Mouse (Mus musculus): ENCODE data around the gene Kcnk7.
"Not testable (repeated sequence)": the region's sequence is repeated elsewhere in the genome, so short reads cannot be mapped to it uniquely, and the experiment has no call there.

Gene Kcnk7

GRCm38 (mm10) chr19:5704163-5704800 lies at the start of gene Kcnk7:
TSS of gene Kcnk7 (plus strand) at chr19:5704367.
- no peak for DNase-seq (ENCODE audit: low read depth, low spot score)

GRCm38 (mm10) chr19:5654720-5655298 lies 49.4 kb upstream of the Kcnk7 start:
- no peak for DNase-seq (ENCODE audit: low read depth, low spot score)

GRCm38 (mm10) chr19:5660942-5661751 lies 43.0 kb upstream of the Kcnk7 start:
- DNase-seq (ENCODE audit: low read depth, low spot score) = no peak

- no peak for DNase-seq (ENCODE audit: low read depth, low spot score)
These were observed 41.9 kb upstream of the Kcnk7 start for GRCm38 (mm10) chr19:5662310-5662709.

GRCm38 (mm10) chr19:5662981-5663913 lies 40.9 kb upstream of the Kcnk7 start, which contains the start of gene Sipa1:
TSS of gene Sipa1 (minus strand) at chr19:5663707.
- DNase-seq (ENCODE audit: low read depth, low spot score) = peak; percentile 50

- no peak for DNase-seq (ENCODE audit: low read depth, low spot score)
These were observed 39.4 kb upstream of the Kcnk7 start for GRCm38 (mm10) chr19:5664669-5665257.

GRCm38 (mm10) chr19:5665465-5665864 lies 38.7 kb upstream of the Kcnk7 start:
- no peak for DNase-seq (ENCODE audit: low read depth, low spot score)

- no peak for DNase-seq (ENCODE audit: low read depth, low spot score)
These were observed 37.8 kb upstream of the Kcnk7 start for GRCm38 (mm10) chr19:5666386-5666785.

- no peak for DNase-seq (ENCODE audit: low read depth, low spot score)
These were observed 35.8 kb upstream of the Kcnk7 start for GRCm38 (mm10) chr19:5668372-5668771.

GRCm38 (mm10) chr19:5680432-5680831 lies 23.7 kb upstream of the Kcnk7 start:
- no peak for DNase-seq (ENCODE audit: low read depth, low spot score)

GRCm38 (mm10) chr19:5684236-5684635 lies 19.9 kb upstream of the Kcnk7 start:
- DNase-seq (ENCODE audit: low read depth, low spot score) = no peak

- DNase-seq (ENCODE audit: low read depth, low spot score) = no peak
These were observed 19.2 kb upstream of the Kcnk7 start for GRCm38 (mm10) chr19:5684985-5685384.

GRCm38 (mm10) chr19:5685431-5685830 lies 18.7 kb upstream of the Kcnk7 start:
- no peak for DNase-seq (ENCODE audit: low read depth, low spot score)

- no peak for DNase-seq (ENCODE audit: low read depth, low spot score)
These were observed 18.3 kb upstream of the Kcnk7 start for GRCm38 (mm10) chr19:5685861-5686260.

- DNase-seq (ENCODE audit: low read depth, low spot score) = no peak
These were observed 17.7 kb upstream of the Kcnk7 start for GRCm38 (mm10) chr19:5686437-5686836.

- not testable (repeated sequence) for DNase-seq (ENCODE audit: low read depth, low spot score)
These were observed 17.2 kb upstream of the Kcnk7 start for GRCm38 (mm10) chr19:5686954-5687353.

- DNase-seq (ENCODE audit: low read depth, low spot score) = no peak
These were observed 16.4 kb upstream of the Kcnk7 start for GRCm38 (mm10) chr19:5687738-5688137.

- peak; percentile 95 for DNase-seq (ENCODE audit: low read depth, low spot score)
These were observed 15.7 kb upstream of the Kcnk7 start, which contains the start of the genes Map3k11 and Pcnx3 for GRCm38 (mm10) chr19:5688200-5689087. TSS of gene Map3k11 (plus strand) at chr19:5688742. TSS of gene Pcnx3 (minus strand) at chr19:5688908.

- no peak for DNase-seq (ENCODE audit: low read depth, low spot score)
These were observed 15.1 kb upstream of the Kcnk7 start for GRCm38 (mm10) chr19:5689088-5689428.
